Mouse (Mus musculus): ENCODE measurements around the gene Sesn3. TPM values are rescaled to one million over a fixed set of nuclear protein-coding genes. Genes with fewer than 3 reads are reported as not detected.

The Sesn3 gene
- polyA plus RNA-seq, 1 experiment = 4.7 TPM

DNA sequence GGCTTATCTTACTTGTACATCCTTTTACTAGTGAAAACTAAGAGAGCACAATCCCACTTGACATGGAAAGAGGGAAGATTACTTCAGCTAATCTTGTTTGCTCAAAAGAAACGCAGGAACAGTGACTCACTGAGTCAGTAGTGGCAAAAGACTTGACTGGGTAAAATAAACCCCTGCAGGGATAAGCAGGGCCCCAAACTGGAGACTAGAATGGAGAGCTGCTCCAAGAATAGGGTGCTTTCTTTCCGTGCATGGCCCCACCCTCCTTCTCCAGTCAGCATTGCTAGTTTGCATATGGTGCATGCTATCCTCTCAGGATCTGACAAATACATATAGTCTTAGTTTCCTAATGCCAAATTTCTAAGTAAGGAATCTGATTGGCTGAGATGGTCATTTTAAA is 8.4 kb upstream of the Sesn3 start:
- H3K4me3 ChIP-seq = no peak overlapping the region
- no peak for TF ChIP-seq E2F4 (IDR thresholded peaks at IDR 0.05; ENCODE audit: insufficient read depth)

DNA sequence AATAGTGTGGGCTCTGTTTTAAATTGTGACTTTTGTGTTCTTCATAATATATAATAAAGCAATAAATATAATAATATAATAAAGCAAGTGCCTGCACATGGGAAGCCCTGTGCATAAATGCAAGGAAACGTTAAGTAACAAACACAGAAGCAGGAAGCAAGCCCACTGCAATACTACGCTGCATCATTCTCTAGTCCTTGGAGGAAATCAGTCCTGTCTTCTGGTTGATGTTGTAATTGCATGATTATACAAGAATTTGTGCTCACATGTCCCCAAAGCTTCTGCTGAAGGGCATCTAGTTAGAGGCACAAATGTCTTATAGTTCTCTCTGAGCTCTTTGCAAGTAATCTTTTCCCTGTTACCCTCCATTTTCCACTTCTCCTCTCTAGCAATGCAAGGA is 6.3 kb upstream of the Sesn3 start:
- H3K4me3 ChIP-seq = no peak overlapping the region
- TF ChIP-seq REST (IDR thresholded peaks at IDR 0.05; ENCODE audit: insufficient read depth, insufficient read length) (no peak), MYOD1 (IDR thresholded peaks at IDR 0.05; ENCODE audit: control insufficient read depth in 1 of 3, insufficient read length in 2 of 3, low read depth in 2 of 3) (no peak), CEBPB (IDR thresholded peaks at IDR 0.05; ENCODE audit: insufficient read depth, poor library complexity, severe bottlenecking) (no peak), POLR2AphosphoS2 (IDR thresholded peaks at IDR 0.05; ENCODE audit: insufficient read length, low read depth) (no peak)
- no peaks in the 10 kb centered on the region for H3K36me3 ChIP-seq (ENCODE audit: control insufficient read depth, insufficient read depth)

More for the DNA sequence above, 8.4 kb upstream of the Sesn3 start:
- no peaks in the 10 kb centered on the region for H3K36me3 ChIP-seq (ENCODE audit: control insufficient read depth, insufficient read depth)
- H3K4me2 ChIP-seq (ENCODE audit: low read depth) = no peak overlapping the region
- H3K27me3 ChIP-seq (ENCODE audit: control insufficient read depth, insufficient read depth, insufficient read length) = no peaks in the 10 kb centered on the region
- no peak overlapping the region for H3ac ChIP-seq (ENCODE audit: control insufficient read depth, insufficient read length)
- H3K79me2 ChIP-seq (ENCODE audit: control insufficient read depth, insufficient read depth) = no peaks in the 10 kb centered on the region

DNA sequence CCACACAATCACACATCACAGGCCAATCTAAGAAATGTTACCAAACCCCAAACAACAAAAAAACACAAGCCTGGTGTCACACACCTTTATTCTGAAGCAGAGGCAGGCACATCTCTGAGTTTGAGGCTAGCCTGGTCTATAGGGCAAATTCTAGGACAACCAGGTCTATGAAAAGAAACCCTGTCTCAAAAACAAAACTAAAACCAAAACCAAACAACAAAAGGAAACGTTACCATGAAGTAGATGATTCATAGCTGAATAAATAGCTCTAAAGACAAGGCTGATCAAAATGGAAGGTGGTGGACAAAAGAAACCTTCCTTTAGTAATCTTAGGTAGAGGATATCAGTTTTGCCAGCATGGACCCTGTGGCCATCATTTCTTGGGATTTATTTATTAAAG is 1.9 kb upstream of the Sesn3 start:
- Histone ChIP-seq H3K4me3 (no peak overlapping the region), H3K4me2 (ENCODE audit: low read depth) (no peak overlapping the region), H3ac (ENCODE audit: control insufficient read depth, insufficient read length) (no peak overlapping the region), H3K79me2 (ENCODE audit: control insufficient read depth, insufficient read depth) (no peaks in the 10 kb centered on the region), H3K36me3 (ENCODE audit: control insufficient read depth, insufficient read depth) (no peaks in the 10 kb centered on the region), H3K27me3 (ENCODE audit: control insufficient read depth, insufficient read depth, insufficient read length) (no peaks in the 10 kb centered on the region)
- TF ChIP-seq USF1 (IDR thresholded peaks at IDR 0.05; ENCODE audit: low read depth) = no peak
- no peak for TF ChIP-seq TCF12 (IDR thresholded peaks at IDR 0.05; ENCODE audit: insufficient read depth, poor library complexity, severe bottlenecking)
- TF ChIP-seq TCF3 (IDR thresholded peaks at IDR 0.05; ENCODE audit: insufficient read length, low read depth) = no peak
- TF ChIP-seq MYOD1 (IDR thresholded peaks at IDR 0.05; ENCODE audit: control insufficient read depth in 1 of 3, insufficient read length in 2 of 3, low read depth in 2 of 3) = no peak
- TF ChIP-seq MAX (IDR thresholded peaks at IDR 0.05; ENCODE audit: low read depth) = no peak
- no peak for TF ChIP-seq POLR2A (IDR thresholded peaks at IDR 0.05; ENCODE audit: insufficient read length, low read depth)
- no peak for TF ChIP-seq CEBPB (IDR thresholded peaks at IDR 0.05; ENCODE audit: insufficient read depth, poor library complexity, severe bottlenecking)
- TF ChIP-seq E2F4 (IDR thresholded peaks at IDR 0.05; ENCODE audit: insufficient read depth) = no peak
- TF ChIP-seq REST (IDR thresholded peaks at IDR 0.05; ENCODE audit: insufficient read depth, insufficient read length) = no peak
- no peak for TF ChIP-seq MYOG (IDR thresholded peaks at IDR 0.05; ENCODE audit: control insufficient read depth in 1 of 3, insufficient read depth in 1 of 3, insufficient read length in 2 of 3, low read depth in 2 of 3)
- TF ChIP-seq SRF (IDR thresholded peaks at IDR 0.05; ENCODE audit: control insufficient read depth, insufficient read length, low read depth) = no peak
- no peak for TF ChIP-seq POLR2AphosphoS2 (IDR thresholded peaks at IDR 0.05; ENCODE audit: insufficient read length, low read depth)

More for the DNA sequence above, 6.3 kb upstream of the Sesn3 start:
- Histone ChIP-seq H3K79me2 (ENCODE audit: control insufficient read depth, insufficient read depth) (no peaks in the 10 kb centered on the region), H3K4me2 (ENCODE audit: low read depth) (no peak overlapping the region), H3K27me3 (ENCODE audit: control insufficient read depth, insufficient read depth, insufficient read length) (no peaks in the 10 kb centered on the region), H3ac (ENCODE audit: control insufficient read depth, insufficient read length) (no peak overlapping the region)

DNA sequence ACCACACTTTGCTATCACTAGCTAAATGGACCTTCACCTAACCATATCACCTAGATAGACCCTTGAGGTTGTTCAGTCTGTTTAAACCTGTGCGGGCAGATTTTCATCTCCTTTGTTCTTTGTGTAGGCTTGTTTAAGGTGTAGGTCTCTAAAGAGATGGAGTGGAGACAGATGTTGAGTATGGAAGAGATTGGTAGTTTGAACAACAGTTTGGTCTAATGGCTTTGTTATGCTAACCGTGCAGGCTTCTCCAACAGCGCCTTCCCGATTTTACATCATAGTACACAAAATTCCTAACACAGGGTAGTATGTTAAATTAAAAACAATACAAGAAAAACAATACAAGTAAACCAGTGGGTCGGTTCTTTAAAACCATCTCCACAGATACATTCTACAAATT is 281 bp upstream of the Sesn3 start:
- no peaks in the 10 kb centered on the region for H3K27me3 ChIP-seq (ENCODE audit: control insufficient read depth, insufficient read depth, insufficient read length)
- H3K4me2 ChIP-seq (ENCODE audit: low read depth) = no peak overlapping the region
- no peaks in the 10 kb centered on the region for H3K79me2 ChIP-seq (ENCODE audit: control insufficient read depth, insufficient read depth)
- no peak overlapping the region for H3K4me3 ChIP-seq
- H3ac ChIP-seq (ENCODE audit: control insufficient read depth, insufficient read length) = no peak overlapping the region
- no peaks in the 10 kb centered on the region for H3K36me3 ChIP-seq (ENCODE audit: control insufficient read depth, insufficient read depth)
- TF ChIP-seq TCF12 (IDR thresholded peaks at IDR 0.05; ENCODE audit: insufficient read depth, poor library complexity, severe bottlenecking) (no peak), MAX (IDR thresholded peaks at IDR 0.05; ENCODE audit: low read depth) (no peak), CEBPB (IDR thresholded peaks at IDR 0.05; ENCODE audit: insufficient read depth, poor library complexity, severe bottlenecking) (no peak), MYOG (IDR thresholded peaks at IDR 0.05; ENCODE audit: control insufficient read depth in 1 of 3, insufficient read depth in 1 of 3, insufficient read length in 2 of 3, low read depth in 2 of 3) (no peak), REST (IDR thresholded peaks at IDR 0.05; ENCODE audit: insufficient read depth, insufficient read length) (no peak), SRF (IDR thresholded peaks at IDR 0.05; ENCODE audit: control insufficient read depth, insufficient read length, low read depth) (no peak), TCF3 (IDR thresholded peaks at IDR 0.05; ENCODE audit: insufficient read length, low read depth) (no peak)

DNA sequence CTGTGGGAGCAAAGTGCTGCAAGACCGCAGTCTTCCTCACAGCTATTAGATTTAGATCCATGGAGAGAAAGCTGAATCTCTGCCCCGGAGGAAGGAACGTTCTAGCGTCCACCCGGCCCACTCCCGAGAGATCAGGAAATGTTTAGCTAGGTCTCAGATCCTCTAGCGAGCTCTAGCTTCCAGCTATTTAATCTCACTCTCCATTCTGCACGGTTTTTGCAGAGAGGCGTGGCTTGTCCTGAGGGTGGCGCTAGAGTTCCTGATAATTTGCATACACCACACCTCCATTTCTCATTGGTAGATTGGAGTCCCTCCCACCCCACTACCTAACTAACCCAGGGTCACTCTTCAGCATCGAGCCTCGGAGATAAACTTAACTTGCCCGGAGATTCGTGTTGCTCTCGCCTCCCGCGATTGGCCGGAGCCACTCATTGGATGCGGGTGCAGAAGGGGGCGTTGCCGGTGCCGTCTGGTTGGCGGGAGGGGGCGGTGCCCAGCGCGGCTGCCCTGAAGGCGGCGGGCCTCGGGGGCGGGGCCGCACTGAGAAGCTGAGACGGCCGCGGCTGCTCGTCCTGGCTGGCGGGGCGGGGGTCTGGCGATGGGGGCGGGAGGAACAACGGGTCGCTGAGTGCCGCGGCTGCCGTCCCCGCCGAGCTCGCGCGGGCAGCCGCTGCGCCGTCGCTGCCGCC is 1.1 kb downstream of the Sesn3 start:
- H3K79me2 ChIP-seq (ENCODE audit: control insufficient read depth, insufficient read depth) = no peaks in the 10 kb centered on the region
- H3K36me3 ChIP-seq (ENCODE audit: control insufficient read depth, insufficient read depth) = no peaks in the 10 kb centered on the region
- peak overlapping the region; percentile 32 for H3K4me3 ChIP-seq
- TF ChIP-seq REST (IDR thresholded peaks at IDR 0.05; ENCODE audit: insufficient read depth, insufficient read length) = no peak
- TF ChIP-seq TCF3 (IDR thresholded peaks at IDR 0.05; ENCODE audit: insufficient read length, low read depth) = no peak
- TF ChIP-seq MYOG (IDR thresholded peaks at IDR 0.05; ENCODE audit: control insufficient read depth in 1 of 3, insufficient read depth in 1 of 3, insufficient read length in 2 of 3, low read depth in 2 of 3) = peak in 1 of 3 experiments; percentile 18
- peak; percentile 62 for TF ChIP-seq POLR2A (IDR thresholded peaks at IDR 0.05; ENCODE audit: insufficient read length, low read depth)
- peak in 1 of 3 experiments; percentile 0 for TF ChIP-seq MYOD1 (IDR thresholded peaks at IDR 0.05; ENCODE audit: control insufficient read depth in 1 of 3, insufficient read length in 2 of 3, low read depth in 2 of 3)
- H3ac ChIP-seq (ENCODE audit: control insufficient read depth, insufficient read length) = peak overlapping the region; percentile 9
- peak overlapping the region; percentile 94 for H3K4me2 ChIP-seq (ENCODE audit: low read depth)
- H3K27me3 ChIP-seq (ENCODE audit: control insufficient read depth, insufficient read depth, insufficient read length) = no peaks in the 10 kb centered on the region

Measured in myocyte (in vitro differentiated cells).